Mouse (Mus musculus) midbrain, embryonic 12.5 days (tissue): ENCODE measurements around the gene Wdr18. TPM values are rescaled to one million over a fixed set of nuclear protein-coding genes. Genes with fewer than 3 reads are reported as not detected.

Experiments used
- ATAC-seq: fragments of 200-750 bp; cut with Nextera tagmentation; 2 replicates; pipeline ENCODE4 v1.8.0; 2017; ENCODE audit warnings: low read depth, moderate TSS enrichment, moderate library complexity; ENCODE audit not compliant: low FRiP score
- H3K27ac ChIP-seq: fragments of 300-500 bp; sonication (generic); replicated peaks from 2 replicates; pipeline ENCODE4 v1.5.1; 2016; ENCODE audit warnings: mild to moderate bottlenecking
- H3K27me3 ChIP-seq: fragments of 300-500 bp; sonication (generic); 2 replicates; pipeline ENCODE4 v1.6.1; 2016; ENCODE audit warnings: mild to moderate bottlenecking
- H3K36me3 ChIP-seq: fragments of 300-500 bp; sonication (generic); 2 replicates; pipeline ENCODE4 v1.6.1; 2016
- H3K4me1 ChIP-seq: fragments of 300-500 bp; sonication (generic); 2 replicates; pipeline ENCODE4 v1.6.1; 2016
- H3K4me2 ChIP-seq: fragments of 300-500 bp; sonication (generic); replicated peaks from 2 replicates; pipeline ENCODE4 v1.6.1; 2016; ENCODE audit warnings: mild to moderate bottlenecking, moderate library complexity
- H3K4me3 ChIP-seq: fragments of 300-500 bp; sonication (generic); 2 replicates; pipeline ENCODE4 v1.5.1; 2016; ENCODE audit warnings: mild to moderate bottlenecking
- H3K9ac ChIP-seq: fragments of 300-500 bp; sonication (generic); replicated peaks from 2 replicates; pipeline ENCODE4 v1.6.1; 2016; ENCODE audit warnings: mild to moderate bottlenecking, moderate library complexity
- H3K9me3 ChIP-seq: fragments of 300-500 bp; sonication (generic); 2 replicates; pipeline ENCODE4 v1.6.1; 2016; ENCODE audit warnings: mild to moderate bottlenecking
- WGBS: fragments of 180-500 bp; shearing (Covaris S2); methylation state at CpG from one replicate; pipeline ENCODE4 v1.1.7; 2016; 5-methylcytosine and 5-hydroxymethylcytosine counted together
- polyA plus RNA-seq: library from polyadenylated mRNA; unstranded; fragments of >200 nt; fragmentation: Nextera tagmentation; extraction: Ambion mirVana; gene quantifications from 2 replicates; pipeline ENCODE4 v1.2.1, GENCODE M21; 2016

The Wdr18 gene
- polyA plus RNA-seq, result 90.4 and 97.0 TPM in 2 replicates

DNA sequence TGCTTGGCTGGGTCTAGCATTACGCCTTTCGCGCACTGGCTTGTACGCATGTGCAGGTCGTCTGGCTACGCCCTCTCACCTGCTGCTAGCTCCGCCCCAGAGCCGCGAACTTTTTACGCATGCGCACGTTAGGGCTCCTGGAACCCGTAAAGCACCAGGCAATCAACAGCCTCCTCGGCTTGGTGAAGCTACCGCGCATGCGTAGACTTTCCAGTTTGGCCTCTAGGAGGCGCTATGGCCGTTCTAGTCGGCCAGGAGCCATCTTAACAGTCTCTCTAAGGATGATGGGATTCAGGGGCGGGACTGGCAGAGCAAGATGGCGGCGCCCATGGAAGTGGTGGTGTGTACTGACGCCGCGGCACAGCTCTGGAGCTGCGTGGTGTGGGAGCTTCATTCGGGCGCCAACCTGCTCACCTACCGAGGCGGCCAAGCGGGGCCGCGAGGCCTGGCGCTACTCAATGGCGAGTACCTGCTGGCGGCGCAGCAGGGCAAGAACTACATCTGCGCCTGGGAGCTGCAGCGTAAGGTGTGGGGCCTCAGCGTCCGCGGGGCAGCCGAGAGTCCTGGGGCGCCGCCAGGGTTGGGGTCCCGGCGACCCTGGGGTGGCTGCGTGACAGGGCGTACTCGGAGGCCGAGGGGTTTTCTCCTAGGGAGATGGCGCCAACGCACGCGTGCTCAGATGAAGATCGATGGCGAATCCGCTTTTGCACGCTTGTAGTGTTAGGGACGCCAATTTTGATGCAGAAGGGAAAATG is at the start of gene Wdr18:
Wdr18 (plus strand) TSS at position 306 of the 755 bp plus-strand sequence.
- Histone ChIP-seq H3K27me3 (no peaks in the 10 kb centered on the region), H3K4me2 (peak within 1 kb of the TSS; percentile 86), H3K4me3 (peak within 1 kb of the TSS; percentile 99), H3K9ac (peak within 1 kb of the TSS; percentile 83), H3K9me3 (no peaks in the 10 kb centered on the region), H3K27ac (peak within 1 kb of the TSS; percentile 56), H3K36me3 (peaks cover 32% of the 10 kb centered on the region), H3K4me1 (peaks cover 11% of the 10 kb centered on the region)
- under 1% methylated on average over 61 of the region's 61 CpGs for WGBS
- ATAC-seq, result peak; percentile 96

DNA sequence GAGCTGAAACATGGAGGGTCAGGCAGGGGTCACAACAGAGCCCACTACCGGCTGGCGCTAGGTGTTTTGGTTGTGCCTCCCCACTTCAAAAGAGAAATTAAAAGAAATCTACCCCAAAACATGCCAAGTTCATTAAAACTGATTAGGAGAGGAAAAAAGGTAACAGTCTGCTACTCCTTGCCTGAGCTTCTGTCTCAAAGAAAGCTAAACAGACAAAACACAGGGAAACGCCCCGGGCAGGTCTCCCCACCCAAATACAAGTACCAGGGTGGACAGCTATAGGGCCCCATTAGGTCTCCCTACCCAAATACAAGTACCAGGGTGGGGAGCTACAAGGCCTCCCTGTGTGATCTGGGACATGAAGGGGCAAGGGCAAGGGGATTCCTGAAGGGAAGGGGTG is 49.4 kb upstream of the Wdr18 start, which contains the start of gene Gm26602:
Gm26602 (plus strand) TSS at position 301 of the 400 bp plus-strand sequence.
- Histone ChIP-seq H3K27ac (peak within 1 kb of the TSS; percentile 76), H3K4me1 (peaks cover 27% of the 10 kb centered on the region), H3K27me3 (no peaks in the 10 kb centered on the region), H3K9me3 (no peaks in the 10 kb centered on the region), H3K36me3 (peaks cover 41% of the 10 kb centered on the region), H3K4me2 (no peak within 1 kb of the TSS; the same call in 1 of the 2 replicates), H3K9ac (no peak within 1 kb of the TSS), H3K4me3 (0 out of 2 replicates have a peak within 1 kb of the TSS, but pooled peaks have one; percentile 12)
- 96% methylated on average over 4 of the region's 4 CpGs for WGBS
- ATAC-seq, result no peak

DNA sequence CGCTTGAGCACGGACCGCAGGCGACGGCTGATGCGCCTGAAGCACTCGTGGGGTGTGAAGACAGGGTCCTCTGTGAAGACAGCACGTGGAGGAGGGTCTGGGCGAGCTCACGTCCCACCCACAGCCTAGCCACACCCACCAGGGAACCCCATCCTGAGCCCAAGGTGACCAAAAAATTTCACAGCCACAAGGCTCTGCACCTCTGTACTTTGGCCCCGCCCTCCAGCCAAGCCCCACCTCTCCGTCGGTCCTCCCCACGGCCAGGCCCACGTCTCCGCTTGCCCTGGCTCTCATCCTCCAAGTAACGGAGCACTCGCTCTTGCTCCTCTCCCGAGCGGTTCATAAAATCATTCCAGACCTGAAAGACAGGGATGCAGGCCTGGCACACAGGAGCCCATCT is 47.5 kb upstream of the Wdr18 start:
- Histone ChIP-seq H3K4me3 (no peak overlapping the region), H3K9ac (no peak overlapping the region; the same call in 1 of the 2 replicates), H3K4me1 (peaks cover 40% of the 10 kb centered on the region), H3K9me3 (no peaks in the 10 kb centered on the region), H3K36me3 (peaks cover 26% of the 10 kb centered on the region), H3K4me2 (no peak overlapping the region), H3K27ac (no peak overlapping the region), H3K27me3 (peaks cover 4% of the 10 kb centered on the region)
- 76% methylated on average over 20 of the region's 20 CpGs for WGBS
- ATAC-seq, result no peak

- no peaks in the 10 kb centered on the region for H3K9me3 ChIP-seq
- no peak overlapping the region for H3K4me3 ChIP-seq
- H3K4me2 ChIP-seq, result 0 out of 2 replicates have a peak overlapping the region, but pooled peaks have one; percentile 98
- H3K27ac ChIP-seq, result peak overlapping the region; percentile 39; the same call in 1 of the 2 replicates
- no peak for ATAC-seq
- H3K4me1 ChIP-seq, result peaks cover 42% of the 10 kb centered on the region
- WGBS, result 66% methylated on average over 11 of the region's 11 CpGs
- H3K36me3 ChIP-seq, result peaks cover 26% of the 10 kb centered on the region
- H3K9ac ChIP-seq, result no peak overlapping the region; the same call in 1 of the 2 replicates
- peaks cover 23% of the 10 kb centered on the region for H3K27me3 ChIP-seq
Observed at GRCm38 (mm10) chr10:79914131-79914947, 45.6 kb upstream of the Wdr18 start.

- Histone ChIP-seq H3K9ac (peak overlapping the region; percentile 96; the same call in 1 of the 2 replicates), H3K27me3 (peaks cover 31% of the 10 kb centered on the region), H3K27ac (no peak overlapping the region), H3K4me3 (no peak overlapping the region), H3K9me3 (no peaks in the 10 kb centered on the region), H3K4me1 (peaks cover 42% of the 10 kb centered on the region), H3K4me2 (peak overlapping the region; percentile 98; the same call in 1 of the 2 replicates), H3K36me3 (peaks cover 26% of the 10 kb centered on the region)
- 77% methylated on average over 7 of the region's 7 CpGs for WGBS
- ATAC-seq, result no peak
Observed at GRCm38 (mm10) chr10:79914948-79915596, 44.9 kb upstream of the Wdr18 start.

GRCm38 (mm10) chr10:79916081-79916480 is 43.9 kb upstream of the Wdr18 start:
- peak overlapping the region; percentile 96 for H3K9ac ChIP-seq
- H3K36me3 ChIP-seq, result peaks cover 18% of the 10 kb centered on the region
- ATAC-seq, result no peak
- peaks cover 52% of the 10 kb centered on the region for H3K4me1 ChIP-seq
- peak overlapping the region; percentile 62 for H3K27ac ChIP-seq
- no peaks in the 10 kb centered on the region for H3K9me3 ChIP-seq
- peaks cover 41% of the 10 kb centered on the region for H3K27me3 ChIP-seq
- peak overlapping the region; percentile 82 for H3K4me3 ChIP-seq
- WGBS, result 7% methylated on average over 8 of the region's 8 CpGs
- H3K4me2 ChIP-seq, result peak overlapping the region; percentile 98

GRCm38 (mm10) chr10:79916808-79917531 is 43.0 kb upstream of the Wdr18 start, which contains the start of gene Kiss1r:
TSS of gene Kiss1r (plus strand) at chr10:79916971.
- Histone ChIP-seq H3K9ac (peak within 1 kb of the TSS; percentile 96), H3K27me3 (peaks cover 50% of the 10 kb centered on the region), H3K4me2 (peak within 1 kb of the TSS; percentile 98), H3K27ac (peak within 1 kb of the TSS; percentile 62), H3K9me3 (no peaks in the 10 kb centered on the region), H3K4me1 (peaks cover 60% of the 10 kb centered on the region), H3K4me3 (peak within 1 kb of the TSS; percentile 82), H3K36me3 (peaks cover 9% of the 10 kb centered on the region)
- 3% methylated on average over 41 of the region's 42 CpGs for WGBS
- ATAC-seq, result peak; percentile 85

DNA sequence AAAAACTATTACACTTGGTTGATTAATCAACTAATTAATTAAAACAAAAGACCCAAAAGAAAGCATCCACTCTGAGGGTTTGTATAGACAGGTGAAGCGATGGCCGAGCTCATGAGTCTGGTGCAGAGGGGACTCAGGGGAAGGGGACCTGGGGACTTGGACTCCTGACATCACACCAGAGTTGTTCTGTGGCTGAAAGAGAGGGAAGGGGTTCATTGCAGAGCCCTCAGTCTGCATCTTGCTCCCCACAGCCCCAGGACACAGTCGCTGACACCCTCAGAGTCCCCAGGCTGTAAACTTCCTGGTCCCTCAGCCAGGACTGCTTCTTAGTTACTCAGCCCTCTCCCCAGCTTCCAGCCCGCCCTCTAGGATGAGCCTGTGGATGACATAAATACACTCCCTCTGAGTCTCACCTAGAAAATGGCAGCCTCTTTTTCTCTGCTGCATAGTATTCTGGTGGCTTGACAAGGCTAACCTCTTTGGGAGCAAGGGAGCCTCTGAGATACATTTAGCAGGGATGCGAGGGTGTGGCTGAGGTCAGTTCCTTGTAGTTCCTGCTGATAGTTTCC is 42.3 kb upstream of the Wdr18 start:
- H3K27me3 ChIP-seq, result peaks cover 56% of the 10 kb centered on the region
- 62% methylated on average over 5 of the region's 5 CpGs for WGBS
- no peak overlapping the region for H3K27ac ChIP-seq
- H3K4me3 ChIP-seq, result peak overlapping the region; percentile 82
- no peaks in the 10 kb centered on the region for H3K9me3 ChIP-seq
- H3K4me1 ChIP-seq, result peaks cover 60% of the 10 kb centered on the region
- no peak for ATAC-seq
- H3K9ac ChIP-seq, result peak overlapping the region; percentile 96; the same call in 1 of the 2 replicates
- peaks cover 3% of the 10 kb centered on the region; the same call in 1 of the 2 replicates for H3K36me3 ChIP-seq
- peak overlapping the region; percentile 98 for H3K4me2 ChIP-seq

DNA sequence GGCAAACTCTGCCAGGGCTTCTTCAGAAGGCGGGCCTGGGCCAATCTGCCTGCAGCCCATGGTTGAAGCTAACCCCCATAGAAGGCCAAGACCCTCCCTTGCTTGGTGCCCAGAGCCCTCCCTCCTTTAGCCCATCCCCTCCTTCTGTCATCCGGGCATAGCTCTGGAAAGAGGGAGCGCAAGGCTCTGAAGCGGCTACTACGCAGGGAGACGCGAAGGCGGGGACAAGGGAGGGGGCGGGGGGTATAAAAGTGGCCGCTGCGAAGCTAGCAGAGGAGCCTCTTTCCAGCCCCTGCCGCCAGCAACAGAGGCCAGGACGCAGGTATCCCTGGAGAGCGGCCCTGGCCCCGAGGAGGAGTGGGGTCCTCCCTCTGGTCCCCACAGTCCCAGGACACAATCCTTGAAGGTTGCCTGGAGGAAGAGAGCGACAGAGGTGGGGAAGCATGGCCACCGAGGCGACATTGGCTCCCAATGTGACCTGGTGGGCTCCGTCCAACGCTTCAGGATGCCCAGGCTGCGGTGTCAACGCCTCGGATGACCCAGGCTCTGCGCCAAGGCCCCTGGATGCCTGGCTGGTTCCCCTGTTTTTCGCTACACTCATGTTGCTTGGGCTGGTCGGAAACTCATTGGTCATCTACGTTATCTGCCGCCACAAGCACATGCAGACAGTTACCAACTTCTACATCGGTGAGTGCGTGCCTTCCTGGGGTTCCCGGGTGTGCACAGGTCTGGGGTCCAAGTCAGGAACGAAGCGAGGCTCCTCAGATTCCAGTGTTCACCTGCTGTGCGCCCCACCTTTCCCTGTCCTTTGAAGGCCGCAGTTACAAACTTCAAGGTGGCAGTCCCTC is 41.5 kb upstream of the Wdr18 start:
- ATAC-seq, result no peak
- no peaks in the 10 kb centered on the region for H3K36me3 ChIP-seq
- H3K4me3 ChIP-seq, result peak overlapping the region; percentile 13
- H3K27me3 ChIP-seq, result peaks cover 65% of the 10 kb centered on the region
- H3K9ac ChIP-seq, result no peak overlapping the region; the same call in 1 of the 2 replicates
- H3K4me1 ChIP-seq, result peaks cover 60% of the 10 kb centered on the region
- 3% methylated on average over 34 of the region's 35 CpGs for whole genome bisulfite sequencing
- peak overlapping the region; percentile 8; the same call in 1 of the 2 replicates for H3K4me2 ChIP-seq
- H3K27ac ChIP-seq, result no peak overlapping the region
- H3K9me3 ChIP-seq, result no peaks in the 10 kb centered on the region

DNA sequence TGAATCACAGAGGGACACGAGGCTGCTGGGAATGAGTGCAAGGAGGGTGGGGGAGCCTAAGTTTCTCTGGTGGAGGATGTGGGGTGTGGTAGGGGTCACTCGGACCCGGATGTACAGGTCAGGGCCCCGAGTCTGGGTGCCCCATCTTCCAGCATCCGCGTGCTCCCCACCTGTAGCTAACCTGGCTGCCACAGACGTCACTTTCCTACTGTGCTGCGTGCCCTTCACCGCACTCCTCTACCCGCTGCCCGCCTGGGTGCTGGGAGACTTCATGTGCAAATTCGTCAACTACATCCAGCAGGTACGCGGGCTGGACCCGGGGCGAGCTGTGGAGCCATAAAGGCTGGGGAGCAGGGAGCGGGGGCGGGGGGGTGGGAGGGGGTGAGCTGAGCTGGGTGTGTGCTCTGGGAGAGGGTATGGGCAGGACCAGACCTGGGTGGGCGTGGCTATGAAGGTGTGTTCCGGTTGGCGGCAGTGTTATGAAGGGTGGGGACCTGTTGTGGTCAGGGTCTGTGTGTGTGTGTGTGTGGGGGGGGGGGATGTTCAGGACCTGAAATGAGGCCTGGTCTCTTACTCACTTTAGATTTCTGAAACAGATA is 40.6 kb upstream of the Wdr18 start:
- no peak overlapping the region for H3K9ac ChIP-seq
- ATAC-seq, result no peak
- no peak overlapping the region for H3K4me2 ChIP-seq
- 3% methylated on average over 21 of the region's 21 CpGs for WGBS
- H3K4me3 ChIP-seq, result peak overlapping the region; percentile 13; the same call in 1 of the 2 replicates
- no peaks in the 10 kb centered on the region for H3K36me3 ChIP-seq
- no peak overlapping the region for H3K27ac ChIP-seq
- H3K27me3 ChIP-seq, result peaks cover 72% of the 10 kb centered on the region
- H3K9me3 ChIP-seq, result no peaks in the 10 kb centered on the region
- peaks cover 54% of the 10 kb centered on the region for H3K4me1 ChIP-seq
